Mouse (Mus musculus) cerebellum, adult 2 months (tissue): ENCODE results near the gene Fbxl5. TPM values are rescaled to one million over a fixed set of nuclear protein-coding genes. Genes with fewer than 3 reads are reported as not detected.
A peak's percentile ranks its signal among the peaks of the same experiment; 100 is the strongest.

ENCODE experiments used
- DNase-seq, 2 experiments: peaks; one replicate each; pipeline ENCODE4 v3.0.0; 2021
- H3K27ac ChIP-seq: fragments of 200-500 bp; 2 replicates; pipeline ENCODE4 v1.5.1; 2012; ENCODE audit warnings: low read length, control low read depth, inconsistent platforms; ENCODE audit not compliant: insufficient read depth
- H3K27me3 ChIP-seq: fragments of 200-500 bp; 2 replicates; pipeline ENCODE4 v1.6.1; 2012; ENCODE audit warnings: inconsistent platforms, mild to moderate bottlenecking, low read length, moderate library complexity; ENCODE audit not compliant: control insufficient read depth, insufficient read depth
- H3K4me1 ChIP-seq: fragments of 200-500 bp; 2 replicates; pipeline ENCODE4 v1.6.1; 2011; ENCODE audit warnings: low read length; ENCODE audit not compliant: control insufficient read depth, insufficient read depth
- H3K4me3 ChIP-seq: fragments of 200-500 bp; replicated peaks from 2 replicates; pipeline ENCODE3; 2011; ENCODE audit warnings: mild to moderate bottlenecking, low read depth, low read length, control low read depth; ENCODE audit not compliant: insufficient read depth
- CTCF ChIP-seq: fragments of 200-500 bp; IDR thresholded peaks from 2 replicates; pipeline ENCODE4 v1.5.1; 2011; ENCODE audit warnings: low read depth, mild to moderate bottlenecking, control low read depth, low read length, moderate library complexity, borderline replicate concordance; ENCODE audit not compliant: insufficient read depth
- POLR2A ChIP-seq: fragments of 200-500 bp; IDR thresholded peaks from 2 replicates; pipeline ENCODE4 v1.6.1; 2011; ENCODE audit warnings: low read length, control low read depth, borderline replicate concordance; ENCODE audit not compliant: insufficient read depth
- WGBS: fragments of 180-500 bp; shearing (Covaris S2); methylation state at CpG from one replicate; pipeline ENCODE4 v1.1.7; 2018; 5-methylcytosine and 5-hydroxymethylcytosine counted together
- polyA plus RNA-seq: library from polyadenylated mRNA; depleted of rRNA; stranded (reverse); fragments of >200 nt; gene quantifications from 2 replicates; pipeline ENCODE4 v1.2.3, GENCODE M21; 2012

The Fbxl5 gene
- polyA plus RNA-seq, 1 experiment: 74.3 TPM

GRCm38 (mm10) chr5:43842576-43843155, 21.2 kb upstream of the Fbxl5 start:
- H3K27ac ChIP-seq: no peak overlapping the region
- WGBS: 58% methylated on average over 3 of the region's 3 CpGs
- no peak overlapping the region for H3K4me3 ChIP-seq
- TF ChIP-seq CTCF: no peak
- TF ChIP-seq POLR2A: no peak
- H3K4me1 ChIP-seq: no peaks in the 10 kb centered on the region
- no peaks in the 10 kb centered on the region for H3K27me3 ChIP-seq
- DNase-seq: no peak

GRCm38 (mm10) chr5:43842011-43842285, 20.5 kb upstream of the Fbxl5 start:
- WGBS: 70% methylated on average over 5 of the region's 5 CpGs
- Histone ChIP-seq H3K4me1 (no peaks in the 10 kb centered on the region), H3K27ac (no peak overlapping the region), H3K27me3 (no peaks in the 10 kb centered on the region), H3K4me3 (no peak overlapping the region)
- no peak for TF ChIP-seq CTCF
- no peak for TF ChIP-seq POLR2A
- no peak for DNase-seq

GRCm38 (mm10) chr5:43841144-43842010, 19.9 kb upstream of the Fbxl5 start:
- 38% methylated on average over 11 of the region's 11 CpGs for WGBS
- Histone ChIP-seq H3K27ac (no peak overlapping the region), H3K4me3 (peak overlapping the region; percentile 45), H3K27me3 (no peaks in the 10 kb centered on the region), H3K4me1 (peaks cover 3% of the 10 kb centered on the region; the same call in 1 of the 2 replicates)
- DNase-seq: peak; percentile 16 to 47
- peak; percentile 44; the same call in 1 of the 2 replicates for TF ChIP-seq CTCF
- no peak for TF ChIP-seq POLR2A

GRCm38 (mm10) chr5:43837372-43837771, 15.9 kb upstream of the Fbxl5 start:
- no peak overlapping the region for H3K4me3 ChIP-seq
- peaks cover 3% of the 10 kb centered on the region; the same call in 1 of the 2 replicates for H3K4me1 ChIP-seq
- peak; percentile 40 to 42 for DNase-seq
- 41% methylated on average over 5 of the region's 5 CpGs for WGBS
- no peaks in the 10 kb centered on the region for H3K27me3 ChIP-seq
- no peak overlapping the region for H3K27ac ChIP-seq
- TF ChIP-seq CTCF (peak; percentile 68), POLR2A (no peak)

- TF ChIP-seq POLR2A: no peak
- TF ChIP-seq CTCF: no peak
- H3K27me3 ChIP-seq: no peaks in the 10 kb centered on the region
- H3K4me3 ChIP-seq: no peak overlapping the region
- H3K27ac ChIP-seq: no peak overlapping the region
- DNase-seq: peak; percentile 14 to 48
- WGBS: 42% methylated on average over 7 of the region's 7 CpGs
- peaks cover 3% of the 10 kb centered on the region; the same call in 1 of the 2 replicates for H3K4me1 ChIP-seq
These were observed 15.2 kb upstream of the Fbxl5 start for GRCm38 (mm10) chr5:43836590-43836989.

- TF ChIP-seq POLR2A (no peak), CTCF (no peak)
- H3K4me1 ChIP-seq: no peaks in the 10 kb centered on the region
- 87% methylated on average over 9 of the region's 9 CpGs for WGBS
- H3K27me3 ChIP-seq: no peaks in the 10 kb centered on the region
- H3K4me3 ChIP-seq: no peak overlapping the region
- no peak for DNase-seq
- no peak overlapping the region for H3K27ac ChIP-seq
These were observed 5.9 kb upstream of the Fbxl5 start for GRCm38 (mm10) chr5:43827366-43827765.

GRCm38 (mm10) chr5:43826883-43827282, 5.4 kb upstream of the Fbxl5 start:
- no peaks in the 10 kb centered on the region for H3K4me1 ChIP-seq
- H3K4me3 ChIP-seq: no peak overlapping the region
- H3K27me3 ChIP-seq: no peaks in the 10 kb centered on the region
- H3K27ac ChIP-seq: no peak overlapping the region
- 61% methylated on average over 2 of the region's 2 CpGs for WGBS
- DNase-seq: no peak
- no peak for TF ChIP-seq POLR2A
- TF ChIP-seq CTCF: no peak

GRCm38 (mm10) chr5:43824580-43824979, 3.1 kb upstream of the Fbxl5 start:
- Histone ChIP-seq H3K27me3 (no peaks in the 10 kb centered on the region), H3K4me3 (no peak overlapping the region), H3K4me1 (no peaks in the 10 kb centered on the region), H3K27ac (no peak overlapping the region)
- no peak for DNase-seq
- 86% methylated on average over 3 of the region's 3 CpGs for WGBS
- TF ChIP-seq POLR2A: no peak
- no peak for TF ChIP-seq CTCF
